ENCODE assay signal across 18 mouse cellular contexts in genomic region chr14:62459541-62459940, GRCm38 (mm10). TPM values are rescaled to one million over a fixed set of nuclear protein-coding genes. Genes with fewer than 3 reads are reported as not detected.
A peak's percentile ranks its signal among the peaks of the same experiment; 100 is the strongest.
DNase-seq lines count a peak whose midpoint lies in the region; ATAC-seq and TF ChIP-seq lines count a peak whose summit lies in the region.
"Had no signal": no experiment of that assay in that cellular context is flagged by ENCODE, and none has a peak within 500 bp of the region (broad histone marks: within the 10 kb centered on the region; RNA-seq: fewer than 3 reads in every experiment).

No protein-coding gene starts in this region.

- no peaks in the 10 kb centered on the region for H3K36me3 ChIP-seq in forebrain, postnatal 0 days (ENCODE audit: insufficient read depth)
- no peaks in the 10 kb centered on the region for H3K36me3 ChIP-seq in forebrain, embryonic 14.5 days (ENCODE audit: control insufficient read depth, insufficient read depth, low read length)
- no peaks in the 10 kb centered on the region for H3K36me3 ChIP-seq in E14TG2a.4 (ENCODE audit: insufficient read depth, low read length)
- H3K36me3 ChIP-seq: embryonic facial prominence, embryonic 12.5 days; forebrain, embryonic 12.5 days; heart, embryonic 12.5 days; limb, embryonic 12.5 days had no signal

- WGBS in forebrain, postnatal 0 days: 69% methylated on average over 11 of the region's 11 CpGs
- WGBS in forebrain, embryonic 14.5 days: 63% methylated on average over 11 of the region's 11 CpGs

- no peak for DNase-seq in forebrain, postnatal 0 days
- DNase-seq in forebrain, embryonic 14.5 days (ENCODE audit: low spot score): no peak
- DNase-seq in layer of hippocampus, adult 2 months (ENCODE audit: low spot score in 2 of 2): no peak
- no peak for DNase-seq in layer of hippocampus, postnatal 25 days (ENCODE audit: extremely low spot score in 1 of 2, low spot score in 1 of 2)
- peak; percentile 27 for DNase-seq in retina, embryonic 14.5 days (ENCODE audit: low spot score)
- DNase-seq in neural tube, embryonic 10.5 days (ENCODE audit: extremely low spot score, low spot score): no peak
- no peak for DNase-seq in layer of hippocampus, postnatal 36 days
- DNase-seq: adrenal gland, postnatal 14 days; cerebellum, adult 18-20 months; gastrocnemius, adult 2 months; lung, postnatal 4 days had no signal

- no peaks in the 10 kb centered on the region for H3K9me3 ChIP-seq in forebrain, postnatal 0 days (ENCODE audit: low read length)
- H3K9me3 ChIP-seq in forebrain, embryonic 14.5 days (replicated peaks; ENCODE audit: control insufficient read depth, low read length): no peaks in the 10 kb centered on the region
- H3K9me3 ChIP-seq in E14TG2a.4 (ENCODE audit: low read length): no peaks in the 10 kb centered on the region
- H3K9me3 ChIP-seq: forebrain, embryonic 12.5 days; limb, embryonic 12.5 days had no signal

- H3K4me3 ChIP-seq in forebrain, postnatal 0 days (ENCODE audit: low read depth, low read length): no peak overlapping the region
- H3K4me3 ChIP-seq in forebrain, embryonic 14.5 days (ENCODE audit: low read depth, low read length): no peak overlapping the region
- no peak overlapping the region for H3K4me3 ChIP-seq in layer of hippocampus, adult 2 months
- H3K4me3 ChIP-seq in E14TG2a.4 (replicated peaks; ENCODE audit: low read length): no peak overlapping the region
- H3K4me3 ChIP-seq: embryonic facial prominence, embryonic 12.5 days; forebrain, embryonic 12.5 days; gastrocnemius, adult 2 months; heart, embryonic 12.5 days; limb, embryonic 12.5 days had no signal

- peak; percentile 47 for TF ChIP-seq CTCF in forebrain, postnatal 0 days (IDR thresholded peaks at IDR 0.05; ENCODE audit: low read depth)
- TF ChIP-seq CTCF in layer of hippocampus, adult 2 months (conservative IDR thresholded peaks at IDR 0.05): peak; percentile 48
- TF ChIP-seq CTCF in E14TG2a.4 (conservative IDR thresholded peaks at IDR 0.05; ENCODE audit: low read length): 0 out of 2 replicates have a peak, but pooled peaks have one; percentile 17

- H3K27ac ChIP-seq in forebrain, postnatal 0 days (ENCODE audit: low read depth, low read length): no peak overlapping the region
- no peak overlapping the region for H3K27ac ChIP-seq in forebrain, embryonic 14.5 days (ENCODE audit: low read depth, low read length)
- H3K27ac ChIP-seq in layer of hippocampus, adult 2 months: no peak overlapping the region
- H3K27ac ChIP-seq: embryonic facial prominence, embryonic 12.5 days; forebrain, embryonic 12.5 days; gastrocnemius, adult 2 months; limb, embryonic 12.5 days had no signal

- H3K4me1 ChIP-seq in forebrain, postnatal 0 days (ENCODE audit: insufficient read depth): peaks cover 18% of the 10 kb centered on the region
- H3K4me1 ChIP-seq in forebrain, embryonic 14.5 days (ENCODE audit: control insufficient read depth, insufficient read depth, low read length): peaks cover 21% of the 10 kb centered on the region
- H3K4me1 ChIP-seq in E14TG2a.4 (replicated peaks; ENCODE audit: low read depth, low read length): peaks cover 20% of the 10 kb centered on the region

- no peaks in the 10 kb centered on the region for H3K27me3 ChIP-seq in forebrain, postnatal 0 days (ENCODE audit: insufficient read depth, low read length)
- no peaks in the 10 kb centered on the region for H3K27me3 ChIP-seq in forebrain, embryonic 14.5 days (replicated peaks; ENCODE audit: control insufficient read depth, insufficient read depth, low read length)
- peaks cover 15% of the 10 kb centered on the region for H3K27me3 ChIP-seq in E14TG2a.4 (ENCODE audit: insufficient read depth, low read length)
- H3K27me3 ChIP-seq: embryonic facial prominence, embryonic 12.5 days had no signal

- ATAC-seq in forebrain, postnatal 0 days: no peak
- ATAC-seq in forebrain, embryonic 14.5 days: no peak
- ATAC-seq: midbrain, embryonic 16.5 days had no signal

- no peak overlapping the region for H3K4me2 ChIP-seq in forebrain, postnatal 0 days (ENCODE audit: low read depth)
- no peak overlapping the region for H3K4me2 ChIP-seq in forebrain, embryonic 14.5 days (ENCODE audit: low read length)
- H3K4me2 ChIP-seq: embryonic facial prominence, embryonic 12.5 days; forebrain, embryonic 12.5 days; heart, embryonic 12.5 days; limb, embryonic 12.5 days had no signal

- H3K9ac ChIP-seq in forebrain, postnatal 0 days: no peak overlapping the region
- H3K9ac ChIP-seq in forebrain, embryonic 14.5 days (ENCODE audit: low read length): no peak overlapping the region
- H3K9ac ChIP-seq: embryonic facial prominence, embryonic 12.5 days; forebrain, embryonic 12.5 days; heart, embryonic 12.5 days; limb, embryonic 12.5 days had no signal

RNA-seq across cellular contexts. Expression of gene Gucy1b2, which starts 3.5 kb away (rescaled TPM):
- 0.92 and 1.4 TPM in 2 replicates for total RNA-seq in forebrain, postnatal 0 days (2014; rRNA removed)
- polyA plus RNA-seq in forebrain, postnatal 0 days (2015; fragmentation: Nextera tagmentation; extraction: Ambion mirVana): 0.64 and 0.84 TPM in 2 replicates
- 3.7 and 4.5 TPM in 2 replicates for polyA plus RNA-seq in forebrain, embryonic 14.5 days (2014; fragmentation: Nextera tagmentation; extraction: Ambion mirVana)
- total RNA-seq in layer of hippocampus, adult 2 months (2021): under 1 TPM in 1 of 2 experiments, not detected in 1; 0.37 TPM
- under 1 TPM in 1 of 2 experiments, not detected in 1; 0.39 TPM for total RNA-seq in layer of hippocampus, postnatal 25 days (2021)
- total RNA-seq in layer of hippocampus, postnatal 36 days (2021): under 1 TPM; 0.38 to 0.55 TPM
- total RNA-seq: gastrocnemius, adult 2 months had no signal
- polyA plus RNA-seq: C2C12 had no signal
